Mouse (Mus musculus): Measurements from ENCODE around the gene Actl7b. TPM values are rescaled to one million over a fixed set of nuclear protein-coding genes. Genes with fewer than 3 reads are reported as not detected.

Gene Actl7b
- polyA plus RNA-seq (2014; fragmentation: Nextera tagmentation; extraction: Ambion mirVana), result not detected in 2 replicates

DNA sequence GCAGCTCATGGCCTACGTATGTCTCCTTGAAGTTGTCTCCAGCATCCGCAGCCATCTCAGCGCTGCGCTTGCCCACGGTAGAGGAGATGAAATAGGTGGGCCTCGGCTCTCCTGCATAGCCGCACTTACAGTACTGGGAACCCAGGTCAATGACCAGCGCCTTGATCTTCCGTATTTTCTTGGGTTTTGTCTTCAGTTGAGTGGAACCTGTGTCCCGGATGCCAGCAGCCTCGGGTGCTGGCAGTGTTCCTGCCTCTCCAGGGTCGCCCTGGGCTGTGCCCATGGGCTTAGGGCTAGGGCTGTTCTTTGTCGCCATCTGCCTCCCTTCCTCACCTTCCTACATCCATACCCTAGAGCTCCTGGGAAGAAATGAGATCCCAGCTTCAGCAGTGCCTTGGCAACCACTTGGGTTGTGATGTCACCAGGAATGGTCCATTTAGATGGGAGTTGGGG is at the start of gene Actl7b:
Gene Actl7b (minus strand): TSS at position 403 of the 453 bp plus-strand sequence.
- H3K9ac ChIP-seq (ENCODE audit: low read depth, low read length), result no peak within 1 kb of the TSS
- H3K4me1 ChIP-seq (replicated peaks; ENCODE audit: control insufficient read depth, insufficient read depth, low read length), result no peaks in the 10 kb centered on the region
- DNase-seq (ENCODE audit: low spot score) (no peak), ATAC-seq (replicated peaks; ENCODE audit: low FRiP score) (no peak)
- peaks cover 4% of the 10 kb centered on the region for H3K36me3 ChIP-seq (ENCODE audit: control insufficient read depth, insufficient read depth, low read length)
- H3K4me2 ChIP-seq, result no peak within 1 kb of the TSS
- no peak within 1 kb of the TSS for H3K4me3 ChIP-seq (ENCODE audit: low read depth, low read length)
- H3K27me3 ChIP-seq (replicated peaks; ENCODE audit: control insufficient read depth, insufficient read depth, low read length), result no peaks in the 10 kb centered on the region
- H3K9me3 ChIP-seq (ENCODE audit: control insufficient read depth, low read length), result no peaks in the 10 kb centered on the region
- no peak within 1 kb of the TSS for H3K27ac ChIP-seq (ENCODE audit: low read depth, low read length)
- 91% methylated on average over 13 of the region's 13 CpGs for WGBS

DNA sequence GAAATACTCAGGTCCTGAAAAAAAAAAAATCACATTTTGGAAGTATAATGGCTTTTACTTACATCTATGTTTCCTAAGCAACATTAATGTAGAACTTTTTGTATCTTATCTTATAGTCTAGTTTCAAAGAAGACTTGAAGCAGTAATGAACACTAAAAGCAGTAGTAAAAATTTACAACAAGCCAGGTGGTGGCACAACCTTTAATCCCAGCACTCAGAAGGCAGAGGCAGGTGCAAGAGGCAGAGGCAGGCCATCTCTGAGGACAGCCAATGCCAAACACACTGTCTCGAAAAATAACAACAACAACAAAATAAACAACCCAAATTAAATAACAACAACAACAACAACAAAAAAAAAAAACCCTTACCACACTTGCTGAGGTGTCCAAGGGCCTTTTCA is 29.8 kb upstream of the Actl7b start:
- 83% methylated on average over 1 of the region's 1 CpGs for WGBS
- ATAC-seq (replicated peaks; ENCODE audit: low FRiP score), result no peak
- Histone ChIP-seq H3K27me3 (replicated peaks; ENCODE audit: control insufficient read depth, insufficient read depth, low read length) (no peaks in the 10 kb centered on the region), H3K4me3 (ENCODE audit: low read depth, low read length) (no peak overlapping the region), H3K36me3 (ENCODE audit: control insufficient read depth, insufficient read depth, low read length) (peaks cover 47% of the 10 kb centered on the region), H3K4me1 (replicated peaks; ENCODE audit: control insufficient read depth, insufficient read depth, low read length) (no peaks in the 10 kb centered on the region), H3K4me2 (no peak overlapping the region), H3K9me3 (ENCODE audit: control insufficient read depth, low read length) (no peaks in the 10 kb centered on the region), H3K9ac (ENCODE audit: low read depth, low read length) (no peak overlapping the region), H3K27ac (ENCODE audit: low read depth, low read length) (no peak overlapping the region)
- DNase-seq (ENCODE audit: low spot score), result no peak

DNA sequence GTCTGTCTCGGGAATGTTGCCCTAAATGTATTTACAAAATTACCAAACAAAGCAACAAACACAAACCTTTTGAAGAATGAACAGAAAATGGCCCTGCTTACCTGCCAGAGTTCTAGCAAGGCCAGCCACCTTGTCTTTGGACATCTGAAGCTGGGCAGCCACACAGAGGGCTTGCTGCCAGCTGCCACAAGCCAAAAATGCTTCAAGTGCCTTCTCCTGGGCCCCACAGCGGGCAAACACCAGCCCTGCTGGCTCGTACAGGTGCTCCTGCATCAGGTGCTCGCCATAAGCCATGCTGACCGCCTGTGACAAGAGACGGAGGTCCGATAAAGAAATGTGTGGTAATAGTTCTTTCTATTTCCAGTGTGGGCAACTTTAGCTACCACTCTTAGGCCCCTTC is 27.7 kb upstream of the Actl7b start:
- peaks cover 49% of the 10 kb centered on the region for H3K36me3 ChIP-seq (ENCODE audit: control insufficient read depth, insufficient read depth, low read length)

DNA sequence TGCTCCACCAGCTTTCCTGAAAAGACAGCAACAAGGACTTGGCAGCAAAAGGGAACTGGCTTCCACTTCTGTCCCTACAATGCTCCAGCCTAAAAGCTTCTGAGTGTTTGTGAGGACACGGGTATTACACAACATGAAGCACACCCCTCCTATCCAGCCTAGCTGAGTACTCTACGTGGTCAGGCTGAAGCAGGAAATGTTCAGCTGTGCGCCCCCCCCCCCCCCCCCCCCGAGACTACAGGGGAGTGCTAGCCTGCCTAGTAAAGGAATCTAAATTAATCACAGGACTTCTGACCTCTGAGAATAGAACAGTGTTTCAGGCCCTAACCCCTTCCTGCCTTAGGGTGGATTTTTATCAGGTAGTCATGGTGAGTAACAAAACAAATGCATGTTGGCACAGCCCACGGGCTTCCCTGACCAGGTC is 26.6 kb upstream of the Actl7b start:
- no peaks in the 10 kb centered on the region for H3K27me3 ChIP-seq (replicated peaks; ENCODE audit: control insufficient read depth, insufficient read depth, low read length)
- ATAC-seq (replicated peaks; ENCODE audit: low FRiP score) (no peak), DNase-seq (ENCODE audit: low spot score) (no peak)
- H3K36me3 ChIP-seq (ENCODE audit: control insufficient read depth, insufficient read depth, low read length), result peaks cover 45% of the 10 kb centered on the region
- H3K4me2 ChIP-seq, result no peak overlapping the region
- WGBS, result 74% methylated on average over 5 of the region's 5 CpGs
- no peak overlapping the region for H3K9ac ChIP-seq (ENCODE audit: low read depth, low read length)
- no peaks in the 10 kb centered on the region for H3K9me3 ChIP-seq (ENCODE audit: control insufficient read depth, low read length)
- H3K27ac ChIP-seq (ENCODE audit: low read depth, low read length), result no peak overlapping the region
- no peaks in the 10 kb centered on the region for H3K4me1 ChIP-seq (replicated peaks; ENCODE audit: control insufficient read depth, insufficient read depth, low read length)
- no peak overlapping the region for H3K4me3 ChIP-seq (ENCODE audit: low read depth, low read length)

More for the DNA sequence above, 27.7 kb upstream of the Actl7b start:
- 92% methylated on average over 7 of the region's 7 CpGs for WGBS
- Histone ChIP-seq H3K4me2 (no peak overlapping the region), H3K9ac (ENCODE audit: low read depth, low read length) (no peak overlapping the region), H3K9me3 (ENCODE audit: control insufficient read depth, low read length) (no peaks in the 10 kb centered on the region), H3K4me3 (ENCODE audit: low read depth, low read length) (no peak overlapping the region), H3K4me1 (replicated peaks; ENCODE audit: control insufficient read depth, insufficient read depth, low read length) (no peaks in the 10 kb centered on the region), H3K27ac (ENCODE audit: low read depth, low read length) (no peak overlapping the region), H3K27me3 (replicated peaks; ENCODE audit: control insufficient read depth, insufficient read depth, low read length) (no peaks in the 10 kb centered on the region)
- DNase-seq (ENCODE audit: low spot score) (no peak), ATAC-seq (replicated peaks; ENCODE audit: low FRiP score) (no peak)

DNA sequence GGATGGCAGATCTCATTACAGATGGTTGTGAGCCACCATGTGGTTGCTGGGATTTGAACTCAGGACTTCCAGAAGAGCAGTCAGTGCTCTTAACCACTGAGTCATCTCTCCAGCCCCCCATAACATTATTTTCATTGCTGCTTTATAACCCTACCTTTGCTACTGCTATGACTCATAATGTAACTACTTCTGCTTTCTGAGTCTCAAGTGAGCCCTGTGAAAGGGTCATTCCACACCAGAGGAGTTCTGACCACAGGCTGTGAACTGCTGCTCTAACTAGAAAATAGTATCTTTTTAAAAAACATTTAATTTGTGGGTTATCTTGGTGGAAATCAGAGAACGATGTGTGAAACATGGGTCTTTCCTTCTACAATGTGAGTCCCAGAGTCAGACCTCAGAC is 16.4 kb upstream of the Actl7b start:
- peaks cover 36% of the 10 kb centered on the region for H3K36me3 ChIP-seq (ENCODE audit: control insufficient read depth, insufficient read depth, low read length)
- 92% methylated on average over 1 of the region's 1 CpGs for WGBS
- no peak for ATAC-seq (replicated peaks; ENCODE audit: low FRiP score)

DNA sequence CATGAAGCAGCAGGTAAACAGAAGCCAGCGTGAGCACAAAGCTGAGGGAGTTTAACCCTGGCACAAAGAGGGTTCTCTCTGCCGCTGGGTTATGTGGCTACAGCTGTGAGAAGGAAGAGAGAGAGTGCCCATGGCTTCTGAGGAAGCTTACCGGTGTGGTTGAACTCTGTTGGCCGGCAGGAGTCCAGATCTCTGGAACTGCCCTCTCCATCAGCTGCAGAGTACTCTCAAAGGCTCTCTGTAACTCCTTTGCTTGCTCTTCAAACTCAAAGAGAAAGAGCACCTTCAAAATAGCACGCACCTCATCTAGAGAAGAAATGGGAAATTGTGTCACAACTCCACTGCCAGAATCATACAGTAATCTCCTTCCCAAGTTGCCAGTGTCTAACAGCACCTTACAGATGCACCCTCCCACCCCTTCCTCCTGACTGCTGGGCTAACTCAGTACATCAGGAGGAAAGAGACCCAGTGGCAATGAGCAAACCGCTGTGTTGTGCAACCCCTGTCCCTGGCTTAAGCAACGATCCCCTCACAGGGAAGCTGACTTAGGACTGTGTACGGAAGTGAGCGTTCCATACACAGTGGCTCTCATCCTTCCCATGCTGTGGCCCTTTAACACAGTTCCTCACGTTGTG is 15.8 kb upstream of the Actl7b start:
- 89% methylated on average over 10 of the region's 10 CpGs for WGBS

More for the DNA sequence above, 16.4 kb upstream of the Actl7b start:
- no peaks in the 10 kb centered on the region for H3K9me3 ChIP-seq (ENCODE audit: control insufficient read depth, low read length)
- no peak overlapping the region for H3K4me2 ChIP-seq
- no peak overlapping the region for H3K9ac ChIP-seq (ENCODE audit: low read depth, low read length)
- no peaks in the 10 kb centered on the region for H3K4me1 ChIP-seq (replicated peaks; ENCODE audit: control insufficient read depth, insufficient read depth, low read length)
- DNase-seq (ENCODE audit: low spot score), result no peak
- H3K4me3 ChIP-seq (ENCODE audit: low read depth, low read length), result no peak overlapping the region
- H3K27ac ChIP-seq (ENCODE audit: low read depth, low read length), result no peak overlapping the region
- no peaks in the 10 kb centered on the region for H3K27me3 ChIP-seq (replicated peaks; ENCODE audit: control insufficient read depth, insufficient read depth, low read length)

DNA sequence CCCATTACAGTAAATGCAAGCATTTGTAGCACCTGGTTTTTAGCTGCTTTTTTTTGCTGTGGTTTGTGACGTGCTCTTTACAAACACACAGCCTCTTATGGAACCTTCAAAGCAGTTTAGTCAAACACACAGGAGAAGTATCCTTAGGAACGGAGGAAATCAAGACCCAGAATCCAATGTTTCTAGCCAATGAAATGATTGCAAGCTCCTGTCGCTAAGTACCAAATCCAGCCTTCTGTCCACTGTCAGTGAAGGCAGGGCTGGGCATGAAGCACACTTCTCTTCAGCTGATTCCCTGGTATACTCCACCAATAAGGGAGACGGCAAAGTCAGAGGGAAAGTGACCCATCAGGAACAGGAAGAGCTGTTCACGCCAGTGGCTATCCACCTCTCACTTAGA is 14.8 kb upstream of the Actl7b start:
- H3K27ac ChIP-seq (ENCODE audit: low read depth, low read length), result no peak overlapping the region
- no peaks in the 10 kb centered on the region for H3K27me3 ChIP-seq (replicated peaks; ENCODE audit: control insufficient read depth, insufficient read depth, low read length)
- H3K9me3 ChIP-seq (ENCODE audit: control insufficient read depth, low read length), result no peaks in the 10 kb centered on the region
- H3K36me3 ChIP-seq (ENCODE audit: control insufficient read depth, insufficient read depth, low read length), result peaks cover 36% of the 10 kb centered on the region
- DNase-seq (ENCODE audit: low spot score), result no peak
- WGBS, result 90% methylated on average over 5 of the region's 5 CpGs
- ATAC-seq (replicated peaks; ENCODE audit: low FRiP score), result no peak
- H3K4me1 ChIP-seq (replicated peaks; ENCODE audit: control insufficient read depth, insufficient read depth, low read length), result no peaks in the 10 kb centered on the region
- H3K4me2 ChIP-seq, result no peak overlapping the region
- H3K9ac ChIP-seq (ENCODE audit: low read depth, low read length), result no peak overlapping the region
- no peak overlapping the region for H3K4me3 ChIP-seq (ENCODE audit: low read depth, low read length)

More for the DNA sequence above, 15.8 kb upstream of the Actl7b start:
- peaks cover 34% of the 10 kb centered on the region for H3K36me3 ChIP-seq (ENCODE audit: control insufficient read depth, insufficient read depth, low read length)
- no peaks in the 10 kb centered on the region for H3K27me3 ChIP-seq (replicated peaks; ENCODE audit: control insufficient read depth, insufficient read depth, low read length)
- H3K4me1 ChIP-seq (replicated peaks; ENCODE audit: control insufficient read depth, insufficient read depth, low read length), result no peaks in the 10 kb centered on the region
- no peak for ATAC-seq (replicated peaks; ENCODE audit: low FRiP score)
- no peak overlapping the region for H3K9ac ChIP-seq (ENCODE audit: low read depth, low read length)
- DNase-seq (ENCODE audit: low spot score), result no peak
- H3K9me3 ChIP-seq (ENCODE audit: control insufficient read depth, low read length), result no peaks in the 10 kb centered on the region
- H3K4me3 ChIP-seq (ENCODE audit: low read depth, low read length), result no peak overlapping the region
- H3K4me2 ChIP-seq, result no peak overlapping the region
- no peak overlapping the region for H3K27ac ChIP-seq (ENCODE audit: low read depth, low read length)

DNA sequence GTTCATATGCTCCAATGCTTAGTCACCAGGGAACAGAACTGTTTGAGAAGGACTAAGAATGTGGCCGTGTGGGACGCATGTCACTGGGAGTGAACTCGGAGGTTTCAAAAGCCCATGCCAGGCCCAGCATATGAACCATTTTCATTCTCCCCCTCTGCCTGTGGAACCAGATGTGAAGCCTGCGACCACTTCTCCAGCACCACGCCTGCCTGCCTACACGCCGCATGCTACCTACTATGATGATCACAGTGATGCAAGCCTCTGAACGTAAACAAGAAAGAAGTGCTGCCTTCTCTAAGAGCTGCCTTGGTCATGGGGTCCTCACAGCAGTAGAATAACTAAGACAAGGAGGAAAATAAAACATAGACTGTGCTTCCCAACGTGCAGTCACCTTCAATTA is 6.2 kb upstream of the Actl7b start:
- no peak for ATAC-seq (replicated peaks; ENCODE audit: low FRiP score)
- 92% methylated on average over 9 of the region's 9 CpGs for WGBS
- DNase-seq (ENCODE audit: low spot score), result no peak
- H3K36me3 ChIP-seq (ENCODE audit: control insufficient read depth, insufficient read depth, low read length), result peaks cover 27% of the 10 kb centered on the region
- no peaks in the 10 kb centered on the region for H3K9me3 ChIP-seq (ENCODE audit: control insufficient read depth, low read length)
- no peak overlapping the region for H3K4me2 ChIP-seq
- H3K27me3 ChIP-seq (replicated peaks; ENCODE audit: control insufficient read depth, insufficient read depth, low read length), result no peaks in the 10 kb centered on the region
- no peak overlapping the region for H3K9ac ChIP-seq (ENCODE audit: low read depth, low read length)
- H3K4me3 ChIP-seq (ENCODE audit: low read depth, low read length), result no peak overlapping the region
- H3K27ac ChIP-seq (ENCODE audit: low read depth, low read length), result no peak overlapping the region
- H3K4me1 ChIP-seq (replicated peaks; ENCODE audit: control insufficient read depth, insufficient read depth, low read length), result no peaks in the 10 kb centered on the region

DNA sequence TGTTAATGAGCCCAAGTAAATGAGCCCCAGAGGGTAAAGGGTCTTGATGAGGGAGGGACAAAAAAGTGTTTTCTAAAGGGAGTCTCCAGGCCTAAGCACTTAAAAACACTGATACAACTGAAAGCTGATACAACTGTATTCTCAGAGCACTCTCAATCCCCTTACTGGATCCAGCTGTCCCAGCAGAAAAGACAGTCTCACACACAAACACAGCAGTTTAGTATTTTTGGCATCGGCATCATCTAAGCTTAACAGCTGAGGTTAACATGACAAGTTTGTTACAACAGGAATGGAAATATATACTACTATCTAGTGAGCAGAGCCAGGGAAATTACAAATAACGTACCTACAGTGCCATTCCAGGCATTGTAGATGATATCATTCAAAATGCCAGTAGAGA is 5.1 kb upstream of the Actl7b start:
- no peak for DNase-seq (ENCODE audit: low spot score)
- no peak for ATAC-seq (replicated peaks; ENCODE audit: low FRiP score)
- Histone ChIP-seq H3K9me3 (ENCODE audit: control insufficient read depth, low read length) (no peaks in the 10 kb centered on the region), H3K4me2 (no peak overlapping the region), H3K36me3 (ENCODE audit: control insufficient read depth, insufficient read depth, low read length) (peaks cover 24% of the 10 kb centered on the region), H3K27ac (ENCODE audit: low read depth, low read length) (no peak overlapping the region), H3K9ac (ENCODE audit: low read depth, low read length) (no peak overlapping the region), H3K4me3 (ENCODE audit: low read depth, low read length) (no peak overlapping the region), H3K27me3 (replicated peaks; ENCODE audit: control insufficient read depth, insufficient read depth, low read length) (no peaks in the 10 kb centered on the region), H3K4me1 (replicated peaks; ENCODE audit: control insufficient read depth, insufficient read depth, low read length) (no peaks in the 10 kb centered on the region)
- WGBS, result 90% methylated on average over 2 of the region's 2 CpGs

Measured in liver, embryonic 11.5 days (tissue).